In genomic region chr8:70486941-70487520, GRCm38 (mm10) we compare ENCODE assay signal across 8 mouse cellular contexts. TPM values are rescaled to one million over a fixed set of nuclear protein-coding genes. Genes with fewer than 3 reads are reported as not detected.
DNase-seq lines count a peak whose midpoint lies in the region; ATAC-seq and TF ChIP-seq lines count a peak whose summit lies in the region.

Tmem59l (minus strand) TSS chr8:70487358.

- no peaks in the 10 kb centered on the region for H3K9me3 ChIP-seq in hindbrain, embryonic 11.5 days (ENCODE audit: control insufficient read depth, low read length)
- H3K9me3 ChIP-seq in limb, embryonic 15.5 days, result no peaks in the 10 kb centered on the region

- H3K27me3 ChIP-seq in hindbrain, embryonic 11.5 days (ENCODE audit: control insufficient read depth, insufficient read depth, low read length), result peaks cover 82% of the 10 kb centered on the region
- peaks cover 78% of the 10 kb centered on the region for H3K27me3 ChIP-seq in limb, embryonic 15.5 days
- peaks cover 66% of the 10 kb centered on the region for H3K27me3 ChIP-seq in small intestine, adult 2 months (ENCODE audit: control insufficient read depth, insufficient read depth, low read length)

- H3K4me2 ChIP-seq in hindbrain, embryonic 11.5 days (replicated peaks; ENCODE audit: low read depth, low read length), result peak within 1 kb of the TSS; percentile 63
- H3K4me2 ChIP-seq in limb, embryonic 15.5 days, result peak within 1 kb of the TSS; percentile 64

- TF ChIP-seq CTCF in small intestine, adult 2 months (IDR thresholded peaks at IDR 0.05; ENCODE audit: extremely low read depth, insufficient read length, insufficient replicate concordance, low read depth, low read length), result no peak

- 3% methylated on average over 33 of the region's 33 CpGs for WGBS in hindbrain, embryonic 11.5 days
- WGBS in limb, embryonic 15.5 days, result 8% methylated on average over 33 of the region's 33 CpGs
- 10% methylated on average over 33 of the region's 33 CpGs for WGBS in small intestine, adult 2 months

- peak; percentile 33; the same call in 1 of the 2 replicates for ATAC-seq in hindbrain, embryonic 11.5 days (ENCODE audit: low FRiP score)
- no peak for ATAC-seq in limb, embryonic 15.5 days (ENCODE audit: insufficient number of reproducible peaks, low FRiP score, low TSS enrichment, low read depth)

- H3K27ac ChIP-seq in hindbrain, embryonic 11.5 days (ENCODE audit: low read depth, low read length), result no peak within 1 kb of the TSS
- H3K27ac ChIP-seq in limb, embryonic 15.5 days, result no peak within 1 kb of the TSS
- no peak within 1 kb of the TSS for H3K27ac ChIP-seq in small intestine, adult 2 months (ENCODE audit: insufficient read depth, low read depth, low read length)

- DNase-seq in left cerebral cortex, adult 18-20 months (ENCODE audit: low spot score in 2 of 2), result peak; percentile 67 to 75
- no peak for DNase-seq in left cerebral cortex, adult 11 months (ENCODE audit: low spot score)
- DNase-seq in cerebellum, postnatal 10 days, result peak; percentile 73 to 78
- DNase-seq in hindbrain, embryonic 11.5 days (ENCODE audit: low spot score), result peak; percentile 48
- DNase-seq in Muller cell, postnatal 12 days (ENCODE audit: inconsistent ontology term), result no peak
- no peak for DNase-seq in spleen, postnatal 36 days (ENCODE audit: low spot score in 2 of 2)

- H3K4me3 ChIP-seq in hindbrain, embryonic 11.5 days (ENCODE audit: low read depth, low read length), result peak within 1 kb of the TSS; percentile 37
- H3K4me3 ChIP-seq in limb, embryonic 15.5 days, result peak within 1 kb of the TSS; percentile 30
- peak within 1 kb of the TSS; percentile 37 for H3K4me3 ChIP-seq in small intestine, adult 2 months (ENCODE audit: low read depth, low read length)

- no peak for TF ChIP-seq POLR2A in small intestine, adult 2 months (IDR thresholded peaks at IDR 0.05; ENCODE audit: low read depth, low read length)

- peak within 1 kb of the TSS; percentile 60 for H3K9ac ChIP-seq in hindbrain, embryonic 11.5 days (ENCODE audit: low read depth, low read length)
- H3K9ac ChIP-seq in limb, embryonic 15.5 days, result 0 out of 2 replicates have a peak within 1 kb of the TSS, but pooled peaks have one; percentile 10

- peaks cover 17% of the 10 kb centered on the region for H3K4me1 ChIP-seq in hindbrain, embryonic 11.5 days (replicated peaks; ENCODE audit: control insufficient read depth, insufficient read depth, low read length)
- H3K4me1 ChIP-seq in limb, embryonic 15.5 days, result peaks cover 48% of the 10 kb centered on the region
- peaks cover 8% of the 10 kb centered on the region for H3K4me1 ChIP-seq in small intestine, adult 2 months (ENCODE audit: control insufficient read depth, insufficient read depth, insufficient read length, low read length)

- H3K36me3 ChIP-seq in hindbrain, embryonic 11.5 days (ENCODE audit: control insufficient read depth, insufficient read depth, low read length), result no peaks in the 10 kb centered on the region
- no peaks in the 10 kb centered on the region for H3K36me3 ChIP-seq in limb, embryonic 15.5 days
- no peaks in the 10 kb centered on the region for H3K36me3 ChIP-seq in small intestine, adult 2 months (ENCODE audit: control insufficient read depth, insufficient read depth, low read length)

RNA-seq across cellular contexts. Expression of gene Tmem59l, which starts in this region (rescaled TPM):
- total RNA-seq in left cerebral cortex, adult 18-20 months (2021), result 100 to 1,000 TPM; 295 to 296 TPM
- 15.6 and 19.6 TPM in 2 replicates for polyA plus RNA-seq in hindbrain, embryonic 11.5 days (2014; fragmentation: Nextera tagmentation; extraction: Ambion mirVana)
- polyA plus RNA-seq in limb, embryonic 15.5 days (2015; fragmentation: Nextera tagmentation; extraction: Ambion mirVana), result 6.9 and 9.6 TPM in 2 replicates
- 1.2 and 1.6 TPM in 2 replicates for polyA plus RNA-seq in small intestine, adult 2 months (2012; rRNA removed)

Comparison
In these comparisons a context has a peak if more than half of its experiments do, and no peak if none do; other contexts are left out.
1. DNase-seq: peak in left cerebral cortex, adult 18-20 months (2 of 2), cerebellum, postnatal 10 days (2 of 2) and hindbrain, embryonic 11.5 days (single experiment); none in left cerebral cortex, adult 11 months (single experiment), Muller cell, postnatal 12 days (single experiment) and spleen, postnatal 36 days (0 of 2).
2. Peak in every context shown above with its lines, with median percentiles within 50 percentile points of each other: H3K4me3 ChIP-seq.